Mouse (Mus musculus) neural tube, embryonic 13.5 days (tissue): ENCODE measurements around the gene Mchr1. TPM values are rescaled to one million over a fixed set of nuclear protein-coding genes. Genes with fewer than 3 reads are reported as not detected.

Experiments used
- ATAC-seq: fragments of 200-750 bp; cut with Nextera tagmentation; 2 replicates; pipeline ENCODE4 v1.8.0; 2017; ENCODE audit warnings: low read depth, mild to moderate bottlenecking, moderate TSS enrichment, moderate library complexity
- H3K27ac ChIP-seq: fragments of 300-500 bp; sonication (generic); replicated peaks from 2 replicates; pipeline ENCODE4 v1.5.1; 2015; ENCODE audit warnings: moderate library complexity, mild to moderate bottlenecking, inconsistent platforms
- H3K27me3 ChIP-seq: fragments of 300-500 bp; sonication (generic); 2 replicates; pipeline ENCODE4 v1.6.1; 2015; ENCODE audit warnings: mild to moderate bottlenecking, inconsistent platforms
- H3K36me3 ChIP-seq: fragments of 300-500 bp; sonication (generic); 2 replicates; pipeline ENCODE4 v1.6.1; 2015; ENCODE audit warnings: mild to moderate bottlenecking, inconsistent platforms
- H3K4me1 ChIP-seq: fragments of 300-500 bp; sonication (generic); replicated peaks from 2 replicates; pipeline ENCODE4 v1.6.1; 2015; ENCODE audit warnings: inconsistent platforms
- H3K4me2 ChIP-seq: fragments of 300-500 bp; sonication (generic); 2 replicates; pipeline ENCODE4 v1.6.1; 2015; ENCODE audit warnings: inconsistent platforms, mild to moderate bottlenecking, moderate library complexity
- H3K4me3 ChIP-seq: fragments of 300-500 bp; sonication (generic); 2 replicates; pipeline ENCODE4 v1.5.1; 2015; ENCODE audit warnings: mild to moderate bottlenecking, inconsistent platforms
- H3K9ac ChIP-seq: fragments of 300-500 bp; sonication (generic); 2 replicates; pipeline ENCODE4 v1.6.1; 2015; ENCODE audit warnings: moderate library complexity, mild to moderate bottlenecking, inconsistent platforms
- H3K9me3 ChIP-seq: fragments of 300-500 bp; sonication (generic); 2 replicates; pipeline ENCODE4 v1.6.1; 2016; ENCODE audit warnings: inconsistent platforms
- WGBS: fragments of 180-500 bp; shearing (Covaris S2); methylation state at CpG from one replicate; pipeline ENCODE4 v1.1.7; 2015; 5-methylcytosine and 5-hydroxymethylcytosine counted together
- polyA plus RNA-seq: library from polyadenylated mRNA; unstranded; fragments of >200 nt; fragmentation: Nextera tagmentation; extraction: Ambion mirVana; gene quantifications from 2 replicates; pipeline ENCODE4 v1.2.1, GENCODE M21; 2015

Mchr1 gene
- polyA plus RNA-seq, 1 experiment from 2014 or later: 2.8 TPM

GRCm38 (mm10) chr15:81231325-81231724, 4.0 kb upstream of the Mchr1 start:
- 81% methylated on average over 7 of the region's 7 CpGs for WGBS
- Histone ChIP-seq H3K9ac (no peak overlapping the region), H3K36me3 (no peaks in the 10 kb centered on the region), H3K27me3 (peaks cover 2% of the 10 kb centered on the region; the same call in 1 of the 2 replicates), H3K4me2 (no peak overlapping the region), H3K4me3 (no peak overlapping the region), H3K4me1 (peaks cover 21% of the 10 kb centered on the region), H3K9me3 (no peaks in the 10 kb centered on the region), H3K27ac (no peak overlapping the region)
- no peak for ATAC-seq

- WGBS: 2% methylated on average over 8 of the region's 8 CpGs
- Histone ChIP-seq H3K4me2 (peak overlapping the region; percentile 71), H3K4me1 (peaks cover 18% of the 10 kb centered on the region), H3K36me3 (no peaks in the 10 kb centered on the region), H3K27me3 (peaks cover 16% of the 10 kb centered on the region), H3K4me3 (peak overlapping the region; percentile 43), H3K27ac (no peak overlapping the region), H3K9me3 (no peaks in the 10 kb centered on the region), H3K9ac (peak overlapping the region; percentile 66)
- no peak for ATAC-seq
Measured at GRCm38 (mm10) chr15:81236062-81236461, 763 bp downstream of the Mchr1 start.

- no peak overlapping the region for H3K9ac ChIP-seq
- WGBS: 92% methylated on average over 18 of the region's 18 CpGs
- H3K4me2 ChIP-seq: no peak overlapping the region
- H3K27ac ChIP-seq: no peak overlapping the region
- ATAC-seq: no peak
- peaks cover 18% of the 10 kb centered on the region for H3K4me1 ChIP-seq
- no peaks in the 10 kb centered on the region for H3K36me3 ChIP-seq
- H3K9me3 ChIP-seq: no peaks in the 10 kb centered on the region
- H3K4me3 ChIP-seq: no peak overlapping the region
- H3K27me3 ChIP-seq: peaks cover 16% of the 10 kb centered on the region
Measured at GRCm38 (mm10) chr15:81237471-81237870, 2.2 kb downstream of the Mchr1 start.

GRCm38 (mm10) chr15:81239261-81239660, 4.0 kb downstream of the Mchr1 start:
- WGBS: 31% methylated on average over 7 of the region's 7 CpGs
- H3K27me3 ChIP-seq: peaks cover 16% of the 10 kb centered on the region
- H3K9me3 ChIP-seq: 0 out of 2 replicates have a peak, but pooled peaks cover 1% of the 10 kb centered on the region
- no peak for ATAC-seq
- H3K4me1 ChIP-seq: peaks cover 18% of the 10 kb centered on the region
- no peaks in the 10 kb centered on the region for H3K36me3 ChIP-seq
- H3K4me2 ChIP-seq: no peak overlapping the region
- no peak overlapping the region for H3K27ac ChIP-seq
- H3K4me3 ChIP-seq: no peak overlapping the region
- no peak overlapping the region for H3K9ac ChIP-seq

GRCm38 (mm10) chr15:81239794-81240343, 4.6 kb downstream of the Mchr1 start:
- Histone ChIP-seq H3K4me2 (no peak overlapping the region), H3K27ac (no peak overlapping the region), H3K9me3 (0 out of 2 replicates have a peak, but pooled peaks cover 4% of the 10 kb centered on the region), H3K9ac (no peak overlapping the region), H3K27me3 (peaks cover 16% of the 10 kb centered on the region), H3K4me1 (peaks cover 16% of the 10 kb centered on the region), H3K4me3 (no peak overlapping the region), H3K36me3 (no peaks in the 10 kb centered on the region)
- no peak for ATAC-seq
- 76% methylated on average over 13 of the region's 13 CpGs for WGBS

- 90% methylated on average over 3 of the region's 3 CpGs for WGBS
- Histone ChIP-seq H3K4me1 (peaks cover 10% of the 10 kb centered on the region; the same call in 1 of the 2 replicates), H3K36me3 (no peaks in the 10 kb centered on the region), H3K27me3 (no peaks in the 10 kb centered on the region), H3K27ac (peak overlapping the region; percentile 54; the same call in 1 of the 2 replicates), H3K9ac (no peak overlapping the region), H3K9me3 (peaks cover 8% of the 10 kb centered on the region; the same call in 1 of the 2 replicates), H3K4me3 (no peak overlapping the region), H3K4me2 (no peak overlapping the region)
- ATAC-seq: no peak
Measured at GRCm38 (mm10) chr15:81246890-81247289, 11.6 kb downstream of the Mchr1 start.

- ATAC-seq: no peak
- Histone ChIP-seq H3K9me3 (peaks cover 8% of the 10 kb centered on the region; the same call in 1 of the 2 replicates), H3K27me3 (no peaks in the 10 kb centered on the region), H3K27ac (peak overlapping the region; percentile 54), H3K9ac (no peak overlapping the region), H3K4me3 (no peak overlapping the region), H3K4me2 (no peak overlapping the region), H3K36me3 (no peaks in the 10 kb centered on the region), H3K4me1 (peaks cover 10% of the 10 kb centered on the region; the same call in 1 of the 2 replicates)
- 48% methylated on average over 13 of the region's 13 CpGs for WGBS
Measured at GRCm38 (mm10) chr15:81247583-81248340, 12.5 kb downstream of the Mchr1 start.

GRCm38 (mm10) chr15:81248341-81248679, 13.0 kb downstream of the Mchr1 start:
- H3K4me1 ChIP-seq: peaks cover 10% of the 10 kb centered on the region; the same call in 1 of the 2 replicates
- no peak overlapping the region for H3K4me2 ChIP-seq
- H3K9me3 ChIP-seq: peaks cover 8% of the 10 kb centered on the region; the same call in 1 of the 2 replicates
- H3K4me3 ChIP-seq: no peak overlapping the region
- no peaks in the 10 kb centered on the region for H3K36me3 ChIP-seq
- WGBS: 92% methylated on average over 4 of the region's 4 CpGs
- ATAC-seq: no peak
- H3K27ac ChIP-seq: no peak overlapping the region
- H3K9ac ChIP-seq: no peak overlapping the region
- H3K27me3 ChIP-seq: no peaks in the 10 kb centered on the region

GRCm38 (mm10) chr15:81248951-81249579, 13.8 kb downstream of the Mchr1 start:
- H3K4me2 ChIP-seq: no peak overlapping the region
- peaks cover 8% of the 10 kb centered on the region; the same call in 1 of the 2 replicates for H3K9me3 ChIP-seq
- no peak overlapping the region for H3K4me3 ChIP-seq
- H3K36me3 ChIP-seq: no peaks in the 10 kb centered on the region
- ATAC-seq: no peak
- 84% methylated on average over 4 of the region's 4 CpGs for WGBS
- H3K27ac ChIP-seq: no peak overlapping the region
- no peaks in the 10 kb centered on the region for H3K27me3 ChIP-seq
- no peak overlapping the region for H3K9ac ChIP-seq
- H3K4me1 ChIP-seq: peaks cover 10% of the 10 kb centered on the region; the same call in 1 of the 2 replicates

GRCm38 (mm10) chr15:81252626-81253174, 17.4 kb downstream of the Mchr1 start:
- Histone ChIP-seq H3K36me3 (no peaks in the 10 kb centered on the region), H3K27ac (no peak overlapping the region), H3K4me3 (no peak overlapping the region), H3K4me2 (no peak overlapping the region), H3K9me3 (peaks cover 3% of the 10 kb centered on the region; the same call in 1 of the 2 replicates), H3K27me3 (no peaks in the 10 kb centered on the region), H3K9ac (no peak overlapping the region), H3K4me1 (peaks cover 5% of the 10 kb centered on the region; the same call in 1 of the 2 replicates)
- no peak for ATAC-seq
- WGBS: 84% methylated on average over 4 of the region's 4 CpGs

- ATAC-seq: no peak
- Histone ChIP-seq H3K9me3 (peaks cover 3% of the 10 kb centered on the region; the same call in 1 of the 2 replicates), H3K27me3 (no peaks in the 10 kb centered on the region), H3K4me1 (no peaks in the 10 kb centered on the region), H3K4me2 (no peak overlapping the region), H3K9ac (no peak overlapping the region), H3K4me3 (no peak overlapping the region), H3K36me3 (no peaks in the 10 kb centered on the region), H3K27ac (no peak overlapping the region)
- 71% methylated on average over 2 of the region's 2 CpGs for WGBS
Measured at GRCm38 (mm10) chr15:81253585-81253984, 18.3 kb downstream of the Mchr1 start.

GRCm38 (mm10) chr15:81254113-81254640, 18.9 kb downstream of the Mchr1 start:
- no peak for ATAC-seq
- 60% methylated on average over 8 of the region's 8 CpGs for WGBS
- Histone ChIP-seq H3K4me2 (no peak overlapping the region), H3K4me3 (no peak overlapping the region), H3K36me3 (no peaks in the 10 kb centered on the region), H3K4me1 (no peaks in the 10 kb centered on the region), H3K9ac (no peak overlapping the region), H3K27ac (no peak overlapping the region), H3K27me3 (no peaks in the 10 kb centered on the region), H3K9me3 (peaks cover 3% of the 10 kb centered on the region; the same call in 1 of the 2 replicates)
